Mouse (Mus musculus) T-helper 17 cell (primary cell): ENCODE results near the gene Gramd1b.

Experiments used
- in situ Hi-C, 2 experiments: fragments of 300-600 bp; cut with MboI, MseI; formaldehyde crosslinking; loops; 1 replicate in 1 of 2; 2 replicates in 1 of 2; pipeline ENCODE4 v1.15.1; 2025; ENCODE audit warnings: high pct_unique_total_duplicates in 2 of 2

Gene Gramd1b

DNA sequence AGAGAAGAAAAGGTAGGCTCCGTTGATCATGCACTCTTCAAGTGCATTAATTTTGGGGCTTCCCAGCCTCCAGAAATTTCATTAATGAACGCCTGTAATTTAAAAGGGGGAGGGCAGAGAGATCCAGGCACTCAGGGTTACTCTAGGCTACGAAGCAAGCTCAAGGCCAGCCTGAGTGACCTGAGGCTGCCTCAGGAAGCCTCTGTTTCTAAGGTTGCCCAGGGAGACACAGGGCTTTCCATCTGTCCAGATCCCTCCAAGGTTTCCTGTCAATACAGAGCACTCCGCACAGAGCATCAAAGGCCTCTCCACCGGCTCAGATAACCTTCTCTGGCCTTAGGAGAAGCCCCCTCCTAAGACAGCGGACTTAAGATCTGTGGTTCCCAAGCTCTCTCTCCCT lies 125.4 kb downstream of the Gramd1b start:
- in situ Hi-C loops, result loop anchor here in 1 of 2 experiments (25.0 kb wide), 1 partner anchor 331 kb away; no protein-coding TSS in a partner anchor

DNA sequence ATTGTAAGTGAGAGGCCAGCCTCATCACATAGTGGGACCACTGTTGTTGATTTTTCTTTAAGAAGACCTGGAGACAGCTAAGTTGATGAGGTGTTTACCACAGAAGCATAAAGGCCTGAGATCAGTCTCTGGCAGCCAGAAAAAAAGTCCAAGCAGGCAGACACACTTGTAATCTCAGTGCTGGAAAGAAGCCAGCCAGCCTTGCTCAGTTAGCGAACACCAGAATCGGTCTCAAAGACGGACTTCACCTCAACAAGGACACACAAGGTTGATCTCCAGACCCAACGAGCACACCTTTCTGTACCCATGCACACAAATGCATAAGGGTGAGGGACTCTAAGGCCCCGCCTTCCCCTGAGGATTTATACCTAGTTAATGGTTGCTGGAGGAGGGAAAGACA lies 125.9 kb downstream of the Gramd1b start:
- in situ Hi-C loops, result loop anchor here in 1 of 2 experiments (25.0 kb wide), 1 partner anchor 332 kb away; no protein-coding TSS in a partner anchor

DNA sequence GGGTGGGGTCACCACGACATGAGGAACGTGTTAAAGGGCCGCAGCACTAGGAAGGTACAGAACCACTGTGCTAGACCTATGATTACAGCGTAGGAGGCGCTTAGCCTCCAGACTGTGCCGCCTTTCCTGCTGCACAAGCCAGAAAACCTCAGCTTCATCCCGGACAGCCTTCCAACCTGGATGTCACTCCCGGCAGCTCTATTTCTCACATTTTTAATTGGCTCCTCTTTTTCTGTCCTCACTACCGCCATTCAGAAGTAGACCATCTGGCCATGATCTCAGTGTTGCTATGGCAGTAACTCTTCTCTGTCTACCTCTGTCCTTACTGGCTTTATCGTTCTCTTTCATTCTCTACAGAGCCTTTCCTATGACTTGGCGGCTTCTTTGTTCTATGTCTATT lies 126.5 kb downstream of the Gramd1b start:
- in situ Hi-C loops, result loop anchor here in 1 of 2 experiments (25.0 kb wide), 1 partner anchor 333 kb away; no protein-coding TSS in a partner anchor

DNA sequence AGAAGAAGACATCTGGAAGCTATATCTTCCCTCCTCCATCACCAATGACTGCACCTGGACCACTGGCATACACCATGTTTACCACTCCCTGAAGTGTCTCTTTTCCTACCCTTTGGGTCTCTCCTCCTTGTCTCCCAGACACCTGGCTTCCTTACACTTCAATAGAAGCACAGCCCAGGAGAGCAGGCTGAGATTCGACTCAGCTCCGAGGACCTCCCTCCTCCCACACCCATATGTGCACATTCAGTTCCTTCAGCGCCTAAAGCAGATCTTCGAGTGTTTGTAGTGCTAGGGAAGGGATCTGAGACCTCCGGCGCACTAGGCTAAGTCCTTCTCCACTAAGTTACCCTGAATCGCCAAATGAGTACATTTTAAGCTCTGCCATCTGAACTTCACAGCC lies 127.4 kb downstream of the Gramd1b start:
- in situ Hi-C loops, result loop anchor here in 1 of 2 experiments (25.0 kb wide), 1 partner anchor 334 kb away; no protein-coding TSS in a partner anchor

DNA sequence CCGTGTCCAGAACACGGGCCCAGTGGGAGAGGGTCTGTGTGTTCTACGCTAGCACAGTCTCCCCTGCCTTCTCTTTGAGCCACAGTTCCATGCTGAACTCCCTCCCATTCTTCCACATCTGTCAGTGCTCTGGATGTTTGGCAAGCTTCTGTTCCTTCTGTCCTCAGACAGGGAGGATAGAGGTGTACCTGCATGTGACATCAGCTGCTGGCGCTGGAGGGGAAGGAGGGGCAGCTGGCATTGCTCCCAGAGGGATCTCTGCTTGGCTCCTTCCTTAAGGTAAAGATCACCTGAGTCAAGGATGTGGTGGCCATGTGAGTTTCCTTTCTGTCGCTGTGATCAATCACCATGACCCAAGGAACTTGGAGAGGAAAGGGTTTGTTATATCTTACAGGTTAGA lies 129.4 kb downstream of the Gramd1b start:
- in situ Hi-C loops, result loop anchor here in 1 of 2 experiments (25.0 kb wide), 1 partner anchor 335 kb away; no protein-coding TSS in a partner anchor

DNA sequence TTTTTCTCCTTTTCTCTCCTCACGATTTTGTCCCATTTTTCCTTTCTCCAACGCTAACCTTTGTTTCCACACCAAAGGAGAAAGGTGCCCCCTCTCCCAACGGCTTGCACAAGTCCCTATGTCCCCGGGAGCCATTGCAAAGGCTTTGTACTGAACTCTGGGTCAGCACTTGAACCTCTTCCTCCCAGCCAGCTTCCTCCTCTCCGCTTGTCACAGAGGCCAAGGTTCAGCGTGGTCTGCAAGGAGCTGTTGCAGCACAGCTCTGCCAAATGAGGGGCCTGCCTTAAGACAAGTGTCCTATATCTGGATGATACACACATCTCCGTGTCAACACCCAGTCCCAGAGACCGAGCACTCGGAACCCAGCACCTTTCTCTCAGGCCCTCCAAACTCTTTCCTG lies 130.3 kb downstream of the Gramd1b start:
- in situ Hi-C loops, result loop anchor here in 1 of 2 experiments (25.0 kb wide), 1 partner anchor 336 kb away; no protein-coding TSS in a partner anchor

DNA sequence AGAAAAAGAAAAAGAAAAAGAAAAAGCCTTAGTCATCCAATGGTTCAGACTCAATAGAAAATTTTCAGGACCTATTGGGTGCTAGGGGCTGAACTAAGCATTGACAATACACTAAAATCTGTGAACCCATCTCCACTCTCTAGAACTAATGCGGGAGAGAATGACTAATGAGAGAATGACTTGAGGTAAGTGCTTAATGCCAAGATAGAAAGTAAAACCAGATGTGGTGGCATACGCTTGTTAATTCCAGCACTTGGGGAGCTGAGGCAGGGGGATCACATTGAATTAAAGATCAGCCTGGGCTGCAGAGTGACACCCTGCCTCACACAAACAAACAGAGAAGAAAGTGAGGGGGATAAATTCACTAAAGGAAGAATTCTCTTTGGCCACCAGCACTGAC lies 131.0 kb downstream of the Gramd1b start:
- in situ Hi-C loops, result loop anchor here in 1 of 2 experiments (25.0 kb wide), 1 partner anchor 337 kb away; no protein-coding TSS in a partner anchor

DNA sequence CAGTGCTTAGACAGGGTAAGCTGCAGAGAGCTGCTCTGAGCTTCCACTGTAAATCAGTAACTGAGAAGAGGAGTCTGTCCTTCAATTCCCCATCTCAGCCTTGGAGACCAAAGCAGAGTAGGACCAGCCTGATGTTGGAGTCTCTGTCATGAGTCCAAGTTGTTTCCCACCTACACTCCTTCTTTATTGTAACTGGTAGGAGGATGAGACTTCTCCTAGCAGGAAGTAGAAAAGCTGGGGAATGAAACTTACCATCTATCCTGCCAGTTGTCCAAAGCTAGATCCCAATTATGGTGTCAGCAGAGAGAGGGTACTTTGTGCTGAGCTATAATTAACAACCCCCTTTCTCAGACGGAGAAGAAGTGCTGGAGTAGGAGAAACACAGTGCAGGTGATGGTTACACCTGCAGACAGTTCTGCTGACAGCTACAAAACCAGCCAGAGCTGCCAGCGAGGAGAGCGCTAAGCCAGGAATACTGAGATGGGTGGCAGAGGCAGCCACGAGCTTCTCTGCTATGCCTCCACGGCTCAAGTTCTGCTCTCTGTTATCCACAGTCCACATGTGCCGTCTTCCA lies 131.7 kb downstream of the Gramd1b start:
- in situ Hi-C loops, result no loop called here

DNA sequence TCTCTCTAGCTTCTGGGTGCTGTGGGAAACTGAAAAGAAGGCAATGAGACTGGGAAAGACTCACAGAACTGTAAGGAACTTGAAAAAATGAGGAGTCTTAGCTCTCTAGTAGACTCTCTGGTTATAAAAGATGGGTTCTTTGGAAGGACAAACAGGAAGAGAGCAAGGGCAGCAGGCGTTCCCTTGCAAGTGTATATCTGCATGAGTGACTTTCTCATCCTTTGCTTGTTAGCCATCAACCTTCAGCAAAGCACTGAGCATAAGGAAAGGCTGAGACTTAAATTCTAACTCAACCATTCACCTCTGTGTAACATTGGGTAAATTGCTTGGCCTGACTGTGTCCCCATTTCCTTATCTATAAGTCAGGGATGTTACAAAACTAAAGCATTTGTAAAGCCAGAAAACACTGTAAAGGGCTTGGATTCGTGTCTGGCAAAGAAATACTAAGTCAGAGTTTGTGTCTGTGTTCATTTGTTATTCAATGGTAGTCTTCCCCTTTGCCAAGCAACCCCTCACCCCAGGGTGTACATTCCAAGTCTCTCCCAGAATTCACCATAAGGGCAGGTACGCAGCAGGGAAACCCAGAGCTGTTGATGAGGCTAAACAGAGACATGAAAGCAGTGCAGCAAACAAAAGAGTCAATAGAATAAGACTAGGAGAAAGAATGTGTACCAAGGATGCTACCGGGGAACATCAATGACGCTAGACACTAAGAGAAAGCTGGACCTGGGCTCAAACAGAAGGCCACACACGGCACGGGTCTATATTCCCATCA lies 133.5 kb downstream of the Gramd1b start:
- in situ Hi-C loops, result no loop called here

DNA sequence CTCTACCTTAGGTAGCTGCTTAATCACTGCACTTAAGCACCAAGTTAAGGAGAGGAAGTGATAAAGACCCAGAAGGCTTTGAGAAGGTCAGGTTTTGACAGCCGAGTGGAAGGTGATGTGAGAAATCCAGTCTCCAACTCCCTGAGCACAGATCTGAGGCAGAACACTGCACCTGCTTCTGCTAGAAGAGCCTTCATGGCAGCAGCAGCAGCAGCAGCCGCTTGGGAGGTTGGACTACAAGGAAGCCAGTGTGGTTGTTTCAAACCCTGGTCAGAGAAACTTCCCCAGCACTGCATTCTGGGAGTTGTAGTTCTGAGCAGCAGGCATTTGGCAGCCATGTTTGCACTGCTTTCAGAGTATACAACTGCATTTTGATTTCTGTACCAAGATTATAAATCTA lies 134.1 kb downstream of the Gramd1b start:
- in situ Hi-C loops, result no loop called here

DNA sequence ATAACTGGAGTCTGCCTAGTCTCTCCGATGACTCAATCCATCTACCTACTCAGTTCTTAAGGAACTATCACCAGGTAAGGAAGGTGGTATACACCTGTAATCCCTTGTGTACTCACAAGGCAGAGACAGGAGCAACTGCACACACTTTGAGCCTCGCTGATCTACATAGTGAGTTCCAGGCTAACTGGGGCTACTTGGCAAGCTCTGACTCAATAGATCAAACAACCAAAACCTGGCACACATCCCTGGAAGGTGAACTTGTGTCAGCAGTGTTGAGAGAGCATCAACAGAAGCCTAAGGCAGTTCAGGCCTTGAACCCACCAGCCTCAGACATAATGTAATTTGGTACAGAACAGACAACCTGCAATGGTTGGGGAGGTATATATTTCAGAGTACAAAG lies 135.0 kb downstream of the Gramd1b start:
- in situ Hi-C loops, result no loop called here

DNA sequence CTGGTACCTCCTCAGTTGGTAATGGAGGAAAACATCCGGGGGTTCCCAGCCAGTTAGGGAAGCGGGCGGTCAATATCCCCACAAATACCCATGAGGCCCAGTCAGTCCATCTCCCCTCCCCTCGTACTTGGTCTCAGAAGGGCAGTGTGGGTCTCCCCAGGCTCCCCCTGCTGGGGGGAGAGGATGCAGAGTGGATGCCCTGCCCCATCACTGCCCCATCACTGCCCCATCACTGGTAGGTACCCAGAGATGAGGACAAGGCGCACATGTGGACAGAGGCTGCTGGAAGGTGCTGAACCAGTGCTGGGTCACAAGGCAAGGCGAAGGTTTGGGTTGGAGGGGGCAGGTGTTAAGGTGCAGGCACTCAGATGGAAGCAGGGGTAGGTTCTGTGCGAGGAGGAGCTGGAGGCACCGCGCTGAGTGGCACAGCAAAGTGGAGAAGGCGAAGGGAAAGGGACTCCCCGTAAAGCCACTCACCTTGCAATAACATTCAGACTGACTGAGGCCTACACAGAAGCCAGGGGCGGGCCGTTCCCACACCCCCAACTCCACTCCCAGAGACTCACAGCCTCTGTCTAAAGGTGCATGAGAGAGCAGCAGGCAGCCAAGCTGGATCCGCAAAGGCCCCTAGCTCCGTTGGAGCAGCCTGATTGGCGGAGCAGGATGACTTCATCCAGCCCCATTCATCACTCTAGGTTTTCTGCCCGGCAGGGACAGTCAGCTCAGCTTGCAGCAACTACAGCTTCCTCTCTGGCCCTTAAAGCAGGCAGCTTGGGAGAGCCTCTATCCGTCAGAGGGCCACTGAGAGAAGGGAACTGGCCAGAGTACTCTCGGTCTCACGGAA lies 139.1 kb downstream of the Gramd1b start:
- in situ Hi-C loops, result no loop called here

DNA sequence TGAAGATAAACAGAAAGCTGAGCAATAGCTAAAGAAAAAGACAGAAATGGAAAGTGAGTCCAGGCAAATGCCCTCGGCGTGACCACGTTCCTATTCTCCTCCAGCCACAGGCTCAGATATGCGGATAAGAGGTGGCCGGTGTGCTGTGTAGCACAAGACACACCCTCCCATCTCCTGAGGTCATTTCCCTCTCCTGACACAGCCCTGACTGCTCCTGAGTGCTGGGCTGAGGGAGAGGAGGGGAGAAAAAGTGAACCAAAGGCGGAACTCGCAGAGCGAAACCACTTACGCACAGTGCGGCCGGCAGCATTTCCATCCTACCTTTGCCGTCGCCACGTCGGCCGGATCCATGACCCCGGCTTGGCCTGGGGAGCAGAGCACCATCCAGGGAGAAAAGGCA lies 139.8 kb downstream of the Gramd1b start:
- in situ Hi-C loops, result no loop called here

DNA sequence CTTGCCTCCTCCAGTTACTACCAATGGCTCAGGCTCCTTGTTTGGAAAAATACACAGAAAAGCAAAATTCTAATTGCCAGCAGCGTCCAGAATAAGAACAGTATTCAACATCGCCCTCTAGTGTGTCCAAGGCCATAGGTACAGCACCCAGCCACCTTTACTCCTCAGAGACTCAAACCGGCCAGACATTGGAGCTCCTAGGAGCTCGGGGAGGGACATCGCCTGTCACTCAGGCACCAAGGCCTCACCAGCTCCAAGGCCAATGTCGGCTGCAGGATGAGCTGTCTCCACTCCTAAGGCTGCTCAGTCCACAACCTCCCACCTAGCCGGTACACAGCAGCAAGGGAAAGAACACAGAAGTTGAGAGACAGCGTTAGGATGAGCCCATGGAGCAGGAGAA lies 140.3 kb downstream of the Gramd1b start:
- in situ Hi-C loops, result no loop called here

DNA sequence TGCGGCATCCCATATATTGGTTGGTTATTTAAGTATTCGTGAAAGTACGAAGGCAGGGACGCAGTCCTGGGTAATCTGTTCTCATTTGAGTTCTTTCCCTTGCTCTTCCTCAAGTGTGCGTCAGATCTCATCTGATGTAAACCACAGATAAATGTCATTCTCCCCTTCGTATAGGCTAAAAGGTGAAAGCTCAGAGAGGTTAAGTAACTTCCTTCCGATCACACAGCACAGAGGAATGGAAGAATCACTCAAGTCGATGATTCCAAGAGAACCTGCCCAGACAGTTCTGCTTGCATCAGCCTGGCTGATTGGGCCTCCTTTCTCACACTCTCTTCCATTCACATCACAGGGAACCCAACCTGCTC lies 140.8 kb downstream of the Gramd1b start:
- in situ Hi-C loops, result no loop called here

DNA sequence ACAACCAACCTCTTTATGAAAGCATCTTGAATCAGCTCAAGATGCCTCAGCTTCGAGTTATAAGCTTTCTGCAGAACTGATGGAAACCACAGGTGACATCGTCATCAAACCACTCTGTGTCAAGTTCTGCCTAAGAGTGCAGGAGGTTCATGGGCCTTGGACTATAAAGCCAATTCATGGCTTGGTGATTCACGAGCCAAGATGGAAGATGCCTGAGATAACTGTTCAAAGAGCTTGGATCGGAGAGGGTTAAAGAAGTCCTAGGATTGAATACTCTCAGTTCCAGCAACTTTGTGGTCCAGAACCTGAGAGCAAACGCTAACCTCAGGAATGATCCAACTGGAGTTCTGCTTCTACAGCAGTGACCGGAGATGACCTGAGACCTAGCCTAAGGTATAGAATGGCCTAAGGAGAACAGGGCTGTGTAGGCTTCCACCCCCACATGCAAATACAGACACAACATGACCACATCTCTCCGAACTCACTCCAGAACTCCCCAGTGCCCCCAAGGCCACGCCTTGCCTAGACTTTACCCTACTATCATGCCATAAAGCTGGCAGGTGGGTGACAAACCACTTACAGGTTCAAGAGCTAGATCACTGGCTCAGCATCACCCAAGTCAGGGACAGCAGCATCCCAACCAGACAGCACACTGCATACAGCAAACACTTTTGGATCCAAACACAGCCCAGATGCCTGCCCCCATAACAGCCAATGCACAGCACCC lies 141.4 kb downstream of the Gramd1b start:
- in situ Hi-C loops, result no loop called here

DNA sequence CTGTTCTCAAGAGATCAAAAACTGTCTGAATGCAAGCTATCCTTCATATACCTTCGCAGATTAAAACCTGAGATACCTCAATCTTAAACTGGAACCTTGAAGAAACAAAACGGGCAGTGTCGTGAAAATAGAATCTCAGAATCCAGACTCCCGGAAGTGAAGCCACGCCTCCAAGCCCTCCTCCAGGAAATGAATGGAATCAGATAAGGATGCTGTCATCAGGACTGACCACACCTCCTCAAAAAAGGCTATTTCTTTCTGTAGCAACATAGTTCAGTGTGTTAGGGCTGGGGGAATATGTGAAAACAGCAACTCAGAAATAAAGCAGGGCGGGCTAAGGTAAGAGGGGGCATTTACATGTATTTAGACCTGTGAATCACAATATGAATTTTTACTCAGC lies 142.0 kb downstream of the Gramd1b start:
- in situ Hi-C loops, result no loop called here

DNA sequence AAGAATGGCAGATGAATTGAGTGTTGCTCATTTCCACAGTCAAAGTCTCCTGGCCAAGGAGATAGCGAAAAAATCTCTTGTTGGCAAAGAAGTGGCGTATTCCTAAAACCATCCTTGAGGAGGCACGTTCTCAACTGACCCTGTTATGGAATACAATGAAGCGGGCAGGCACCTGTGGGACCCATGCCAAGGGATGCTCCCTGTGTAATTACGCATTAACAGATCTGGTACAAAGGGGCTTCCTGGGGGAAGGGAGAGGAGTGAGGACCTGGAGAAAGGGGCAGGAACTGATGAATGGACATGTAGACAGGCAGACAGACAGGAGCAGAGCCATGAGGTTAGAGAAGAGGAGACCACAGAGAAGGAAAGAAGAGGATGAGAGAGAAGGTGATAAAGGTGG lies 146.4 kb downstream of the Gramd1b start:
- in situ Hi-C loops, result no loop called here

DNA sequence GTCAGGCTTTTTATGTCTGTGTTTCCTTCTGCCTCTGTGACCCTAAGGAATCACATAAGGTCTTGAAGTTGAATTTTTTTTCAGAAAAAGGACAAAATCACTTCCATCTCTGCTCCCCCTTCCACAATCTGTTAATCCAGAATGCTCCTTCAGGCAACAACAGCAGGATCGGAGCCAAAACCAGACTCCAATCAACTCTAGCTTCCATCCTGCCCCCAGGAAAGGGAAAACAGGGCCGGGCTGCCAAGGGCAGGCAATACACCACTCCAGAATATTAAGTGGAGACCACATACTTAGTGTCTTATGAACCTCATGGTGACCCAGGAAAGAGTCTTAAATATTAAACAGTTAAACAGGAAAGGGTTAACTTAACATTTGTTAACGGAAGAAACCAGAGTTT lies 148.7 kb downstream of the Gramd1b start:
- in situ Hi-C loops, result no loop called here

DNA sequence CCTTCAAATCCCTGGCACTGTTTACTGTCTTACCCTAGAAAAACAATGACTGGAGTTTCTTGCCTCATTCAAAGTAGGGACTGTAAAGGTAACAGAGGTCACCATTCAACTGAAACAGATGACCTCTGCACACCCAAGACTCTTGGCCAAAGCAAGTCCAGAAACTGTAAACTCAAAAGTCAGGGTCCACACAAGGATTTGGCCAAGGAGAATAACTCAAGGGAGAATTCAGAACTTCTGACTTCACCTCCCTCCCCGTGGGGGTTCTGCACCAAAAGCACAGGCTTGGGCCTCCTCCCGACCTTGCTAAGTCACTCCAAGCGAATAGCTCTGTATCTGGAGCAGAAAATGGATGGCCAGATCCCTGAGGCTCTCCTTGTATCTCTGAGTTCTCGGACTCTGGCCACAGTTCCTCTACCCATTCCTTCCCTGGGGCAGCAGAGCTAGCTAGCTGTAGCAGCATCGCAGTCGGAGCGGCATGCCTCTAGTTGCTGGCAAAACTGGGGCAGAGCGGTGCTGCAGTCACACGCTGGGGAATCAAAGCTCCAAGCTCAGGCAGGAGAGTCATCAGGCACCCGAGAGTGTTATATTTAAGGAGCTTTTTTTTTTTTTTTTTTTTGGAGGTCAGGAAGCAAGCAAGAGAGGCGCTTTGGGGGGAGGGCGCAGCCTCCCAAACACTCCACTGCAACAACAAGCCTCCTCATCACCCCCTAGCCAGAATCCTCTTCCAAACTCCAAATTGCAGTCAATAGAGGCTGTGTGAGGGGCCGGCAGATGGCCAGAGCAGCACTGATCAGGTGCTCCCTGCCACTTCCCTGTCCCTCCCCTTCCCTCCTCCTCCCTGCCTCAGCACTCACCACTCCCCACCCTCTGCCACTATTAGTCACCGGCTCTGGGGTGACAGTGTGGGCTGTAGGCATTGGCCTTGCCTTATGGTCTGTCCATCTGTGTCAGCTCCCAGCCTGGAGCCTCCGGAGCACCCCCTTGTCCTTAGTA lies 149.5 kb downstream of the Gramd1b start:
- in situ Hi-C loops, result no loop called here
